Mouse (Mus musculus): ENCODE results near the gene Lnx1.

Gene Lnx1

DNA sequence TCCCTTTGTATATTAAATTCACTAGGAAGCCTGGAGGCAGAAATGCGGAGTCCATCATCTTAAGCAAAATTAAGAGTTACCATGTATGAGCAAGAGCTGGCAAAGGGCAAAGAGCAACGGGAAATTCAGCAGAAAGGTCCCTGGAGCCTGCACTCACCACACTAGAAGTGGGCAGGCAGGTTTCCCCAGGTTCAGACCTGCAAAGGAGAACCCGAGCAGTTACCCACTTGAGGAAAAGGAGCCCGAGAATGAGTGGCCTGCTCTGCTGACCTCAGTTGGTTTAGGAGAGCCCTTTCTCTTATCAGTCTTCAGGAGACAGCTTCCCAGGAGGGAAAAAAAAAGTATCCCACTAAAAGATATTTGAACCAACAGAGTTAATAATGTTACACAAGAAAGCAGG lies 99.4 kb downstream of the Lnx1 start:
- no peak for DNase-seq (ENCODE audit: low read depth, low spot score)

DNA sequence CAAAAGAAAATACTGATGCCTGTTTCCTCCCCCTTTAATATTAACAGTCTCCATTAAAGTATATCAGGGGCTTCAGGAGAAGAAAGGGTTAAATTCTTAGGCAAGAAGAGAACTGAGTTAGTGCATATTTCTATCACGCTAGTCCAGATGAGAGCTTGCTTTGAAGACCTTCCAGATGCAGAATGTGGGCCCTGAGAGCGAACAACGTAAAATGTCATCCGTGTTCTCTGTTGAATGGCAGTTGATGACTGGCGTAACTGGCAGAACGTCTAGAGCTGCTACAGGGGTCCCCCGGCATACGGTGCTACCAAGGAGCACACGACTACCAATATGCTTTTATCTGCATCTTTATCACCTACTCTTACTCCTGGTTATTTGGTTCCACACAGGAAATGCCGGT lies 100.3 kb downstream of the Lnx1 start:
- no peak for DNase-seq (ENCODE audit: low read depth, low spot score)

- no peak for DNase-seq (ENCODE audit: low read depth, low spot score)
These were observed 100.7 kb downstream of the Lnx1 start for GRCm38 (mm10) chr5:74601965-74602364.

DNA sequence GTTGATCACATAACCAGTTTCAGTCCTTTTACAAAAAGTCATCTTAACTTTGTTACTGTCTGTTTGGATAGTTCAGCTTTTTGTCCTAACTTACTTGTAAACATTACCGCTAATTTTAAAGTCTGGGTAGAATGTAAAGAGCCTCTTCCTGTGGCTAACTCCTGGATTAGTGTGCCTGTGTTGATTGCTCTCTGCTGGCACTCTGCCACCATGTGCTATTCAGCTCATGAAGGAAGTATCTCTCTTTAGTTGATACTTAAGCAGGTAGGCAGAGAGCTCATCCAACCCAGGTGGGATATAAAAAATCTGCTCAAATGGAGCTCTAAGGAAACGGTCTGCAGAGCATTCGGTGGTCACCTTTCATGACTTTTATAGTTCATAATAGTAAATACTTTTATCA lies 101.5 kb downstream of the Lnx1 start:
- DNase-seq (ENCODE audit: low read depth, low spot score), result no peak

DNA sequence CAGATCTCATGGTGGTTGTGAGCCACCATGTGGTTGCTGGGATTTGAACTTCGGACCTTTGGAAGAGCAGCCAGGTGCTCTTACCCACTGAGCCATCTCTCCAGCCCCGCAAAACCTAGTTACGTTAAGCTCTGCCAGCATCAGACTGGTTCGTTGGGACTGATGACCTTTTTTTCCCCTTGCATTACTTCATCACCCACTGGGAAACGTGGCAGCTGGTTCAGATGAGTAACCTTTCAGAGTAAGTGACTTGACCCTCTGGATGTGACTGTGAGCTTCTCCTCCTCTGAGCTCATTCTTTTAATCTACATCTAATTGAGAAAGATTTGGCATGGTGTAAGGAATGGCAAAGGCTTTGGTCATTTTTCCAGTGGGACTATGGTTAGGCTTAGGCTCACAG lies 102.7 kb downstream of the Lnx1 start:
- no peak for DNase-seq (ENCODE audit: low read depth, low spot score)

- no peak for DNase-seq (ENCODE audit: low read depth, low spot score)
These were observed 109.6 kb downstream of the Lnx1 start for GRCm38 (mm10) chr5:74593147-74593546.

- no peak for DNase-seq (ENCODE audit: low read depth, low spot score)
These were observed 111.3 kb downstream of the Lnx1 start for GRCm38 (mm10) chr5:74591413-74591812.

- no peak for DNase-seq (ENCODE audit: low read depth, low spot score)
These were observed 113.6 kb downstream of the Lnx1 start for GRCm38 (mm10) chr5:74589133-74589532.

DNA sequence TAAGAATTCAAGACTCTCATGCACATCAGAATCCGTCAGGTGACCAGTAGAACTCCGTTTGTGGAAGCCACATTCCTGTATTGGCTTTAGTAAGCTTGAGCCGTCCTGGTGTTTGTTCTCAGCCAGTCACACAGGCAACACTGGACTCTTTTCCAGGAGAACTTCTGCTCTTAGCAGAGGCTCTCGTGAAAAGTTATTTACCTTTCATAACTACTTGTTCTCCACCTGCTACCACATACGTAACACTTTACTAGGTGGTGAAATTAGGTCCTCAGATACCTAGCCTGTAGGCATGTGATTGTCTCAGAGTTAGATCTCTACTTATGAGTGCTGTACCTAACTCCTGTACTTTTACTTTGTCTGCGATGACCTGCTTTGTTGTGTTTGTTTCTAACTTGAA lies 130.9 kb downstream of the Lnx1 start:
- DNase-seq (ENCODE audit: low read depth, low spot score), result no peak

DNA sequence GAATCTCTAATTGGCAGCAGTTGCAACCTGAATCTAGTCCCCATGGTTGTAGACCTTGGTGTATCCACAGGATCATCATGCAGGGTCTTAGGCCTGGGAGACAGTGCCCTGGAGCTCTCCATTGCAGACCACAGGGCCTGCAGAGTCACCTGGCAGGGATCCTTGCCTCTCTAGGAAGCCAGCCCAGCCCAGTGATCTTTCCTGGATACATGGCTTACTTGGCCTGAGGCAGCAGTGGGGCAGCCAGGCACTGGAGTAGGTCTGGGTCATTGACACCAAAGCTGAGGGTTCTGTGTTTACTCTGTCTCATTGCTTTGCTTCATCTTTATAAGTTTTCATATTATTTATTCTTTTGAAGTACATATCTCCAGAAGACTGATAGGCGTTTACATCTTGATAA lies 141.6 kb downstream of the Lnx1 start:
- no peak for DNase-seq (ENCODE audit: low read depth, low spot score)

DNA sequence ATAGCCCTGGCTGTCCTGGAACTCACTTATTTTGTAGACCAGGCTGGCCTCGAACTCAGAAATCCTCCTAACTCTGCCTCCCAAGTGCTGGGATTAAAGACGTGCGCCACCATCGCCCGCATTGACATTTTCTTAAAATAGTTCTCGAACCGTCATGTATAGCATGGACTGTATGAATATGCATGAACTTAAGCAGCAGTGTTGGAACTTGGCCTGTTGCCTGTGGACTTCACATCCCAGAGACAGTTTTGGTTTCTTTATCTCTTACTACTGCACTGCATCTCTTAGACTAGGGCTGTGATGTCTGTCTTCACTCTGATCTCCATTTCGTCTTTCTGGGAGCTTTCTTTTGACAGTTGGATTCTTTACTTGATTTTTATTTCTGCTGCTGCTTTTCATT lies 153.1 kb downstream of the Lnx1 start:
- DNase-seq (ENCODE audit: low read depth, low spot score), result no peak

- DNase-seq (ENCODE audit: low read depth, low spot score), result no peak
These were observed 157.1 kb downstream of the Lnx1 start for GRCm38 (mm10) chr5:74545606-74546005.
